Mouse (Mus musculus): ENCODE data around the gene Rps25.

DNA sequence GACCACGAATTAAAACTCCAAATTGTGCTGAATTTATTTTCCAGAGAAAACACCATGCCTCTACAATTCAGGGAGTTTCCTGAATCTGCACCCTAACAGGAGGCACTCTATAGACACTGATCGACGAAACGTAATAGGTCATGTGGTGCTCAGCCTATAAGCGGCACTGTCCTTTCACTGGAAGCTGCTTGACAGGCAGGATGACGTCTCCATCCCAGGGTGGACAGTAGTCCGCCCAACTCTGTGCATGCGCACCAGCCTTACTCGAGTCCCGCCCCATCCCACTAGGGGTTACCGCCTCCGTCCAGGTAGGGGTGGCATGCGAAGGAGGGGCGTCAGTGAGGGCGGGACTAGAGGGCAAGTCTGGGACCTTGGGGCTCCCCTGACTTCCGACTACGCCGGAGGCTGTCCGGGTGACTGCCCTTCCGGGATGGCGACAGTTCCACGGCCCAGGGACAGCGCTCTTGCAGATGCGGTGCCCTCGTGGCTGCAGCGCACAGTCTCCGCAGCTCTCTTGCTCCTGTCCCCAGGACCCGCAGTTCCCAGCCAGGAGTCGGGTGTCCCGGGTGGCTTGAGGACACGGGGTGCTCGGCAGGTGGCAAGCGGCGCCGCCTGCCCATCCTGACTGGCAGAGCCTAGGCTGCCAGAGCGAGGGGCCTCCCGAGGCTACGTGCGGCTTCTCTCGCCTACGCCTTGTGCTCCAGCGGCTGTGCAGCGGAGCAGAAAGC, 10.1 kb upstream of the Rps25 start, which contains the start of gene Slc37a4:
- no peak for TF ChIP-seq CTCF (IDR thresholded peaks at IDR 0.05; ENCODE audit: low read depth, low read length)
- peak; percentile 85; the same call in 1 of the 2 replicates for TF ChIP-seq POLR2A (IDR thresholded peaks at IDR 0.05; ENCODE audit: borderline replicate concordance, low read depth, low read length)
